Mouse (Mus musculus) cerebellum, adult (tissue): ENCODE measurements around the gene Gm9887.
"Not testable (repeated sequence)": the region's sequence is repeated elsewhere in the genome, so short reads cannot be mapped to it uniquely, and the experiment has no call there.

Experiments
- ATAC-seq: cut with Nextera tagmentation; 2 replicates; pipeline ENCODE4 v1.9.2; 2017; ENCODE audit warnings: mild to moderate bottlenecking, moderate library complexity, mixed read lengths; ENCODE audit not compliant: insufficient number of reproducible peaks, low FRiP score, low TSS enrichment

Gene Gm9887

DNA sequence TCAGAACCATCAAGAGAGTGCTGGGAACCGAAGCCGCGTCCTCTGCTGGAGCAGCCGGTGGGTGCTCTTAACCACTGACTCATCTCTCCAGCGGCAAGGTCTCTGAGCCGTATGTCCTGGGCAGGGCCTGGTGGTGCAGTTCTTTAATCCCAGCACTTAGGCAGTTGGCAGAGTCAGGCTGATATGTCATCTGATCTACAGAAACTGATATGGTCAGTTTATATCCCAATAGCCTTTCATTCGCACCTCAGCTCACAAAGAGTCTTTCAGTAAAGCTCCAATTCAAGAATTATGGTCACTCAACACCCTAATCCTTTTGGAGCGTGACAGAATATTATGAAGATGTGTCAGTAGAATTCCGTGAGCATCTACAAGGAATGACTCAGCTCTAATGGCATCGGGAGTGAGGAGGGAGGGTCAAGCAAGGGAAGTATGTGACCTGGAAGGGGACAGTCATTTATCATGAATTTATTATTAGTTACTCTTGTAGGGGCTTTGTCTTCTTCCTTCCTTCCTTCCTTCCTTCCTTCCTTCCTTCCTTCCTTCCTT is 16.1 kb upstream of the Gm9887 start:
- ATAC-seq, result no peak

DNA sequence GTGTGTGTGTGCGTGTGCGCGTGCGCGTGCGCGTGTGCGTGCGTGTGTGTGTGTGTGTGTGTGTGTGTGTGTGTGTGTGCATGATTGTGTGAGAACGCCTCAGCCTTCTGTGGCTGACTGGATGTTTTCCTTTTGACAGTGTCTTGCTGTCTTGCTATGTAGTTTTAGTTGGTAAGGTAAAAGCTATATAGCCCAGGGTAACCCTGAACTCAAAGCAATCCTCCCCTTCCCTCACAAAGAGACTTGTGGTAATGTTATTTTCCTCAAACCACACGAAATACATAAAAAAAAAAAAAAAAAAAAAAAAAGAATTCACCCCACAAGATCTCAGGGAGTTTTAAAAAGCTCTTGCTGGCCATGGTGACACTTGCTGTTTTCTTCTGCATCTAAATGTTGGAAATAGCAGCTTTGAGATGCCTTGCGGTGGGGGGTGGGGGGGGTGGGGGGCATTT is 14.0 kb upstream of the Gm9887 start:
- not testable (repeated sequence) for ATAC-seq

DNA sequence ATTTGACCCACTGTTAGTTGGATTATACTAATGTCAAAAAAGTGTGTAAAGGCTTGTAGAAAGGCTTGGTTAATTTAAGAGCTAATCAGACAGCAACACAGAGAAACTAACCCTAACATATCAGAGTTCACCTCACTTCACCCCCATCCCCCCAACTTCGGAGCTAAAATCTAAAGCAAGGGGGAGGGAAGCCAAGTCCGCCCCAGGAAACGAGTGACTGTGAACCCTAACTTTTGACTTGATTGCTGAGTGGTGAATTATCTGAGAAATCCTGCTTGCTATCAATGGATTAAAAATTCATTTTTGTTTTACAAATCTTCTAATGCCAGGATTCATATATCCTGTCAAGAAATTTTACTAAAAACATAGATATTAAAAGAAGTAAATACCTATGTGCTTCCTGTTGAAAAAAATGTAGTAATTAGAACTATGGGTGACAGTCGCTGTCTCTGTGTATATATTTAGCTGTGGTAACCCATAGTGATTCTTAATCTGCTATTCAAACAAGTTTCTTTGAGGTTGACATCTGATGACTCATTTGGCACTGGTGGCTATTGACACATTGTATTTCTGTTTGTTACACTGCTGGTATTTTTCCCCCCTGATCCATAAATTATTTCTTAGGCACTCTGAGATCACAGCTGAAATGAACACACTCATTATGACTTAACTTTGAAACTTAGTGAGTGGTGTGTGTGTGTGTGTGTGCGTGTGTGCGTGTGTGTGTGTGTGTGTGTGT is 13.5 kb upstream of the Gm9887 start:
- ATAC-seq, result no peak

DNA sequence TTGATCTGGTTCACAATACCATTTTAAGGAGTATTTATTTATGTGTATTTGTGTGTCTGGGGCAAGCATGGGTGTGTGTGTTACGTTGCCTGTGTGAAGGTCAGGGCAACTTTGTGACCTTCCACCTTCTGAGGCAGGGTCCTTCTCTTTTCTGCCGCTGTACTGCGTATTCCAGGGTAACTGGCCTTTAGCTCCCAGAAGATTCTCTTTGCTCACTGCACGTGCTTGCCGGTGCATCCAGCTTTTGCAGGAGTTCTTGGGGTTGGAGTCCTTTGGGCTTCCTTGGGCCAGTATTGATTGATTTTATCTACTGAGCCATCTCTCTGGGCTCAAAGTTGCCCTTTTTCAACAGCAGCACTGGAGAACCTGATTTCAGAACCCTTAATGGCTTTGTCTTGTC is 12.3 kb upstream of the Gm9887 start:
- ATAC-seq, result no peak

DNA sequence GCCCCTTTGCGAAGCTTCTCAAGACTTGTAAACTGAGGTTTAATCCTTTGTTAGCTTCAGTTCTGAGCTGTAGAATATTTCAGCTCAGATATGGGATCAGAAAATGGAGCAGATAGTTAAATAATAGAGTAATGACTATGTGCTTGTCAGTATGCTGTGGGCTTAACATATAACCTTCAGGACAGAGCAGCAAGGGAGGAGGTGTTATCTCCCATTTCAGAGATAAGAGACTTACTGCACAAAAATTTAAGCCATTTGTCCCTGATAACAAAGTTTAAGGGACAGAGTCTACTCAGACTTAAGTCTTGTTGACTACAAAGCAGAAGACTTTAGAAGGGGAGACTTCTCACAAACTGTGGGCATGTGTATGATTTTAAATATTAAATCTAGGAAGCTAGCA is 10.6 kb upstream of the Gm9887 start:
- ATAC-seq, result no peak

DNA sequence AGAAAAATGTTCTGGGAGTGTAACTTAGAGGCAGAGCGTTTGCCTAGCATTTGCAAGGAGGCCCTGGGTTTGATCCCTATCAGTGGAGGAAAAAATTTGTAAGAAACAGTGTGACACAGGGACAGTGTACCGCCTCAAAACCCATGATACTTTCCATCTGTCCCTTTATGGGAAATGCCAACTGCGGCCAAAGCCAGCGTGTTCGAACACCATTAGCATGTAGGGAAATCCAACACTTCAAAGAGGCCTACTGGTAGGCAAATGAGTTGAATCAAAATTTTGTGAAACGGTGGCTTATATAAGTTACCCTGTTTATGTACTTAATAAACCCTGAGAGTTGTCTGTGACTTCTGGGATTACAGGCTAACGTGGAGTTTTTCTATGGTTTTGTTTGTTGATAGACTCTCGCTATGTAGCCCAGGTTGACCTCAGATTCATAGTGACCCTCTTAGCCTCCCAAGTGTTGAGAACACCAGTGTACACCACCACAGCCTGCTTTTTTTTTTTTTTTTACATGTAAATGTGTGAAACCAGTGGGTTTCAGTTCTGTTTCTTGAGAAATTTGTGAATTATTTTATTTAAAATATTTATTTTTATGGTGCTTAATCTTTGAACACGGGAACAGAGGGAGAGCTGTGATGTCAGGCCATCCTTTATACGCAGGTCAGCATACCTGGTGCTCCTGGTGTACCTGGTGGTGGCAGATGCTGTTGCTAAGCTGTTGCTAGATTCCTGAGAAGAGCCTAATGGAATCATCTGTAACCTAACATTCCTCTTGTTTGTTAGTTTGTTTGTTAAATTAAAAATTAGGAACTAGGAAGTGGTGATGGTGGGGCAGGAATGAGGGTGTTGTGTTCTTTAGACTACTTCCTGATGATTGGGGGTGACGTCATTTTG is 6.5 kb upstream of the Gm9887 start:
- ATAC-seq, result no peak

DNA sequence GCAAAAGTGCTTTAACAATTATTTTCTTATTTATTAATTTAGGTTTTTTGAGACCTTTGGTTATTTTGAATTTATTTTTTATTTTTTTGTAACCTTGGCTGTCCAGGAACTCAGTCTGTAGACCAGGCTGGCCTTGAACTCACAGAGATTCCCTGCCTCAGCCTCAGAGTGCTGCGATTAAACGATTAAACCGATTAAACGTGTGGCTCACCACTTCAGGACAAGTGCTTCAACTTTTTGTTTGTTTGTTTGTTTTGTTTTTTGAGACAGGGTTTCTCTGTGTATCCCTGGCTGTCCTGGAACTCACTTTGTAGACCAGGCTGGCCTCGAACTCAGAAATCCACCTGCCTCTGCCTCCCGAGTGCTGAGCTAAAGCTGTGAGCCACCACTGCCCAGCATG is 5.4 kb upstream of the Gm9887 start:
- ATAC-seq, result not testable (repeated sequence)

DNA sequence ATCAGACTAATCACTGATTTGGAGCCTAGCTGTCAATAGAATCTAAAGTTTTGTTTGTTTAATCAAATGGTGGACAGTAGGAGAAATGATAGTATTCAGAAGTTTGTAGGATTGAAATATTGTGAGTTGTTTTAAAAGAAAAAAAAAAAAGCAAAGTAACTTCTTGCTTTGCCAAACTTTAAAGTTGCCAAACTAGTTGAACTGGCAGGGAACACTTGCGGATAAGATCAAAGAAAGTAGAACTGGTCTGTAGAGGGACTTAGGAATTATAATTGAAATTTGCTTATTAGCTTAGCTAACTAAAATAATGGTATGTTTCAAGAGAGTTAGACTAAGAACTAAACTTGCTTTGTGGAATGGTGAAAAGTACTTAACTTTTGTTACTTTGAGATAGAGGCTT is 4.9 kb upstream of the Gm9887 start:
- no peak for ATAC-seq

DNA sequence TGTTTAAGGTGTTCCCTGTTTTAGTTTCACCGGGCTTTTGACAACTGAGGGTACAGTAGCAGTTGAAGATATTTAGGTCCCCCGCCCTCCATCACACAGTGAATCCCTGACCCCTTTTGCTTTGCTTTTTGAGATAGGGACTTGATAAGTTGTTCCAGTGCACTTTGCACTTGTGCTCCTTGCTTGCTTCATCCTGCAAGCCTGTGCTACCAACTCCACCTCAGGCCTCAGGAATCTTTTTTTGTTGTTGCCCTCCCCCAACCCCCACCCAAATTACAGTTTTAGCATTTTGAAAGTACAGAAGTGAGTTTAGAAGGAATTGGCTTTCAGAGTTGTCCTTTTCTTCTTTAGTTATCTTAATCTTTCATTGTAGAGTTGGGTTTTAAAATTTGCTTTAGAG is 3.9 kb upstream of the Gm9887 start:
- ATAC-seq, result no peak

DNA sequence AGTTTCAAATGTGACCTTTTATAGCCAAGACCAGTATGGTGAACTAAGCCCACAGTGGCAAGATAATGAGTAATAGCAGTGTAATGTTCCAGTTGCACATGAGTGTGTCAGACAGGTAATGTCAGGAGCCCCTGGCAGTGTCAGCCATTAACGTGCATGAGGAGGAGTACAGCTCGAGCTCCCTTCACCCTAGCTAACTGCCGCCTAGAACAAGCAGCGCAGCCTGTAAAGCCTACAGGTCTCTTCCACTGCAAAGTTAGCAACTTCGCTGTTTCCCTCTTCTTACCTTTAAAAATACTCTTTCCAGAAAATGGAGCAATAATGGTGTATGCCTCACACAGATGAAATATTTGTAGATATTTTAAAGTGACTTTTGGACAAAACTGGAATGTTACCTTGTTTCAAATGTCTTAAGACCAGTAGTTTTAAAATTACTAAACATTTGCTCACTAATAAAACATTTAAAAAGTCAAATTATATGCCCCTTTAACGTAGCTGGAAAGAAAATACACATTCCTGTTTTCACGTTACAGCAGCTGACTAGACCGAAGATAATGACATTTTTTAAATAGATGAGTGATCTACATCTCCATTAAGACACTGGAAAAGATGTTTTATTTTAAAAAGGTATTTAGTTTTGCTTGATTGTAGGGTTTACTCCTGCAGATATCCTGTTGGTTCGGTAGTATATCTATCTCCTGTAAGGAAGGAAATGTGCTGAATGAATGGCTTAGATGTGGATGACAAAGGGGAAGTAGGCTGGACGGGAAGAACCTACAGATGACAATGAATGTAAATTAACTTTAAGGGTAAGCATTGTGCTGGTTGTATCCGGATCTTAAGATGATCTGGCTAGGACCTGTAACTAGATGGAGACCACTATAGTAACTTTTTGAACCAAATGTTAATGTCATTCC is 1.9 kb upstream of the Gm9887 start:
- no peak for ATAC-seq

DNA sequence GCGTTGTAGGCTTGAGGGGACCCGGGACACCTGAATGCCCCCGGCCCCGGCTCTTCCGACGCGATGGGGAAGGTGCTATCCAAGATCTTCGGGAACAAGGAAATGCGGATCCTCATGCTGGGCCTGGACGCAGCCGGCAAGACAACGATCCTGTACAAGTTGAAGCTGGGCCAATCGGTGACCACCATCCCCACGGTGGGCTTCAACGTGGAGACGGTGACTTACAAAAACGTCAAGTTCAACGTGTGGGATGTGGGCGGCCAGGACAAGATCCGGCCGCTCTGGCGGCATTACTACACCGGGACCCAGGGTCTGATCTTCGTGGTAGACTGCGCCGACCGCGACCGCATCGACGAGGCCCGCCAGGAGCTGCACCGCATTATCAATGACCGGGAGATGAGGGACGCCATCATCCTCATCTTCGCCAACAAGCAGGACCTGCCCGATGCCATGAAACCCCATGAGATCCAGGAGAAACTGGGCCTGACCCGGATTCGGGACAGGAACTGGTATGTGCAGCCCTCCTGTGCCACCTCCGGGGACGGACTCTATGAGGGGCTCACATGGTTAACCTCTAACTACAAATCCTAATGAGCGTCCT is 573 bp upstream of the Gm9887 start:
- ATAC-seq, result no peak

DNA sequence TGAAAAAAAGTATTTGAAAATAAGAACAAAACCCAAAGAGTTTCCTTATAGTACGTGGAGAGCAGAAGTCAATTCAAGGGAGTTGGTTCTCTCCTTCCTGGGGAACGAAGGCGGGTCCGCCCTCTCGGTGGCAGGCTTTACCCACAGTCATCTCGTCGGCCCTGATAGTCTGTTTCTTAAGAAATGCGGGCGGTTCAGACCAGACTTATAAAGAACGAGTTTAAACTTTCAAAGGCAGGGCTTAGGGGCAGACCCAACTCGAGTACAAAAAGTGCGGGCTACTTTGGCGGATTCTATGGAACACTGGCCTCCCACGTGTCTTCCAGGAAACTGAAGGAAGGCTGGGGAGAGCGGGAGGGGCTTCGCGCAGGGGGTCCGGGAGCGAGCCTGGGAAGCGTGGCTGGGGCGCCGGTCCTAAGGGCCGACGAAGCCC is 821 bp downstream of the Gm9887 start:
- peak; percentile 76 for ATAC-seq

DNA sequence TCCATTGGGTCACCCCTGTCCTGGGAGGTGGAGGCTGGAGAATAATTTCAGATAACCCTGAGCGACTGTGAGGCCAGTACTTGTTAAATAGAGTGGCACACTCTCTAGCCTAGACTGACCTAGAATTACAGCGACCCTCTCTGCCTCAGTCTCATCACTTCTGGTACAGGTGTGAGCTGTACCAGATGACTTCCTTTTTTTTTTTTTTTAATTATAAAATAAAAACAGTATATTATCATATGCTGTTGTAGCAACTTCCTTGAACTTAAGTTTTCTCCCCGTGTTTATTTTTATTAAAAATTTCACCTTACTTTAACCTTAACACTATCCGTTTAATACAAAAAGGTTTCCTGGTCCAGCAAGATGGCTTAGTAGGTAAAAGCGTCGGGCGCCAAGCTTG is 1.3 kb downstream of the Gm9887 start:
- ATAC-seq, result no peak

DNA sequence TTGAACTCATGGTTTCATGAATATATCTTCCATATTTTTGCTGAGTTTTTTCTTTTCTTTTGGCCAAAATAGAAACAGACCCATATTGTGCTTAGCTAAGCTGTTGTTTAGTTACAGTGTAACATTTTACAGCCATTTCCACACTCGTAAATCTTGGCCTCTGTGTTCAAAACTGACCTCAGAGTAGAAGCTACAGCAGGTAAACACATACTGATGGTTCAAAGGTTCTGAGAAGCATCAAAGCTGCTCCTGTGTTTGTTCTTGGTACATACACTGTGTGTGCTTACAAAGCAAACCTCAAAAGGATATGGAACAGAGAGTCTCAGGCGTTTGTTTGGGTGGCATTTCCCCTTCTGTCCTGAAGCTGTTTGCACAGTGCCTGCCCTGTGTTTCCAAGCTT is 4.7 kb downstream of the Gm9887 start:
- no peak for ATAC-seq

DNA sequence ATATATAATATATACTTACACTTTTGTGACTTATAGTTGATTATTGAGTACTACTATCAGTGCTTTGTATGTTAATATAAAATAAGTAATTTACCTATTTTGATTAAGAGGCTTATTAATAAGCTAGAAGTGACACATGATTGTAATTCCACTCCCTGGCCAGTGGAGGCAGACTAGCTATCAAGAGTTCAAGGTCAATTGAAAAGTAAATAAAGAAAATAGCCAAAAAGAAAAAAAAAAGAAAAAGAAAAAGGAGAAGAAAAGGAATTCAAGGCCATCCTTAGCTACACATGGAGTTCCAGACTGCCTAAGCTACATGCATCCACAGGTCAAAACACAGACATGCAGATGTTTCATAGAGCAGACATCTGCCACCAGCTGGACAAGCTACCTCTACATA is 5.8 kb downstream of the Gm9887 start:
- no peak for ATAC-seq

DNA sequence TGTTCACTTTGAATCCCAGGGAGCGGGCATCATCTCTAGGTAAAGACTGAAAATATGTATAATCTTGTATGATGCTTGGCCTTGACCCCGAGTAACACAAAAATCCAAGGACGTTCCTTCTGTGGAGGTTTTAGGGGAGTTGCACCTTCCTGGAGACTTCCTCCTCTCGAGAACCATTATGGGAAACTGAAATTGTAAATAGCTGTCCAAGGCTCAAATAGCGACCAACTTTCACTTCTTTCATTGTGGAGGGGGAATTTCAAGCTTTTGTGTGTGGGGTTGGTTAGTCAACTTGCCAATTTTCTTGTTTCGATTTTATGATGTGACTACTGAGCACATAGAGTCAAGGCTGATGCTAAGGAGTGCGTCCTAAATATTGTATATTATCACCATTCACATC is 6.5 kb downstream of the Gm9887 start:
- ATAC-seq, result no peak

DNA sequence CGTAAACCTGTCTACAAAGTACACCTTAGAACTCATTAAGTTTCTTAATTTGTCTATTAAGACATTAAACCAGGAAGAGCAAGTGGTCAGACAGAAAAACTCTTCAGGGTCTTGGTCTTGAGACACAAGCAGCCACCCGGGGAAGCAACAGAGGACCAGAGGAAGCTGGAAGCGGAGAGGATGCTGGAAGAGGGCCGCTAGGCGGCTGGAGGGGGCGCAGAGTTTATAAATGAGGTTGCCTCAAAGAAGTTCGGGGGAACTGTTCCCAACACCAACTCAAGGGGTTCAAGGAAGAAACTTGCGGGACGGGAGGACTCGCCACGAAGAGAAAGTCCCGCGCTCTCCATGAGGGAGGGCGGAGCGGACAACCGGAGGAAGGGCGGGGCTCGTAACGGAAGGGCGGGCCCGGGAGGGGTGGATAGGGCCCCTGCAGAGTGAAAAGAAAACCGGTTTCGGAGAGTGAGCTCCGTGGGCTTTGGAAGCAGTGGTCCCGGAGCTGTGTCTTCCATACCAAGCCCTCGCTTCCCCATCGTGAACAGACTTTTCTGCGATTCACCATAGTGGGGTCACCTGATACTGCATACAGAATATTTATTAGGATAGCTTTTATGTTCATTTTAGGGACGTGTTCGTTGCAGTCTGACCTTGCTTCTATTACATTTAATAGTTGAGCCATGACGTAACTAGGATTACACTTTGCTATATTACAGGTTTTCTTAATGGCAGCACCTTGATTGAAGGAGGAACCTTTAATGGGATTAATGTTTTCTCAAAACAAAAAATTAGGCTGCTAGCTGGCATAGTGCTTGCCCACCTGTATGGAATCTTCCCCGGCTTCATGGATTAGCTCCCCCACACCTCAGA is 8.1 kb downstream of the Gm9887 start:
- ATAC-seq, result peak; percentile 46; the same call in 1 of the 2 replicates

DNA sequence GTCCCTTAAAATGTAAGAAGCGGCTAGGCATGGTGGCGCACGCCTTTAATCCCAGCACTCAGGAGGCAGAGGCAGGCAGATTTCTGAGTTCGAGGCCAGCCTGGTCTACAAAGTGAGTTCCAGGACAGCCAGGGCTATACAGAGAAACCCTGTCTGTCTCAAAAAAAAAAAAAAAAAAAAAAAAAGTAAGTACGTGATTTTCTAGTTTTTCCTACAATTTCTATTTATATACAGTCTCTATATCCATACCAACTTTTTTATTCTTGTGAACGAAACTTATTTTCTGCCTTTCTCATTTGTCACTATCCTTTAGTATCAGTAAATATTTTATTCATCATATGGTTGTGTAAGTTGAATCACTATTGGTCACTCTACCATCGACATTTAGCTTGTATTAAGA is 9.1 kb downstream of the Gm9887 start:
- ATAC-seq, result not testable (repeated sequence)

DNA sequence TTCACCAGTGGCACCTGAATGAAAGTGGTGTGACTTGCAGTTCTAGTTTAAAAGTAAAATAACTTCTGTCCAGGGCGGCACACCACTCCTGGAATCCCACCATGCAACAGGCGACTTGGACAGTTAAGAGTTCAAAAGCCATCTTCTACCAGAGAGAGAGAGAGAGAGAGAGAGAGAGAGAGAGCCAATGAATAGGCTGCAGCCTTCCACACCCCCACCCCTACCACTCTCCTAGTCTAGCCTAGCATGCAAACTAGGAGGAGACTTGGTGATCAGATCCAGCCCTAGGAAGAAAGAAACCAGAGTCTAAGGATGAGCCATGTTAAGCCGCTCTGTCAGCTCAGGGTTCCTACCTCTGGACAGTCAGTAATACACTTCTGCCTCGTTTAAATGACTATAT is 9.9 kb downstream of the Gm9887 start:
- ATAC-seq, result no peak
